Mouse (Mus musculus) heart, postnatal 25 days (tissue): ENCODE measurements around the gene P2rx7. TPM values are rescaled to one million over a fixed set of nuclear protein-coding genes. Genes with fewer than 3 reads are reported as not detected.
"Not testable (repeated sequence)": the region's sequence is repeated elsewhere in the genome, so short reads cannot be mapped to it uniquely, and the experiment has no call there.

Experiments
- DNase-seq: peaks from one replicate; pipeline ENCODE4 v3.0.0; 2022; ENCODE audit warnings: low spot score
- intact Hi-C: fragments of 180-260 bp; cut with DNase I; formaldehyde crosslinking; loops from one replicate; pipeline ENCODE4 v1.15.1; 2025
- total RNA-seq, 2 experiments: library from RNA; stranded (reverse); gene quantifications; 2 replicates each; pipeline ENCODE4 v1.2.3; 2021

P2rx7 gene
- total RNA-seq, 2 experiments from 2014 or later = 3.2 to 3.9 TPM

- peak; percentile 24 for DNase-seq
- intact Hi-C loops = no loop called here
Measured at GRCm38 (mm10) chr5:122644111-122644607, 448 bp downstream of the P2rx7 start.

GRCm38 (mm10) chr5:122645290-122645689, 1.6 kb downstream of the P2rx7 start:
- intact Hi-C loops = no loop called here
- DNase-seq = no peak

GRCm38 (mm10) chr5:122646050-122646449, 2.3 kb downstream of the P2rx7 start:
- no peak for DNase-seq
- intact Hi-C loops = no loop called here

- DNase-seq = no peak
- intact Hi-C loops = no loop called here
Measured at GRCm38 (mm10) chr5:122647256-122647924, 3.7 kb downstream of the P2rx7 start.

GRCm38 (mm10) chr5:122647952-122648374, 4.3 kb downstream of the P2rx7 start:
- DNase-seq, intact Hi-C loops: not testable (repeated sequence)

- no peak for DNase-seq
- intact Hi-C loops = no loop called here
Measured at GRCm38 (mm10) chr5:122649264-122649663, 5.6 kb downstream of the P2rx7 start.

- DNase-seq = no peak
- intact Hi-C loops = no loop called here
Measured at GRCm38 (mm10) chr5:122650100-122650499, 6.4 kb downstream of the P2rx7 start.

- intact Hi-C loops = no loop called here
- DNase-seq = no peak
Measured at GRCm38 (mm10) chr5:122652506-122652905, 8.8 kb downstream of the P2rx7 start.

GRCm38 (mm10) chr5:122653112-122653445, 9.4 kb downstream of the P2rx7 start:
- intact Hi-C loops = no loop called here
- no peak for DNase-seq

- DNase-seq = no peak
- intact Hi-C loops = no loop called here
Measured at GRCm38 (mm10) chr5:122653446-122654267, 9.9 kb downstream of the P2rx7 start.

GRCm38 (mm10) chr5:122654268-122654573, 10.5 kb downstream of the P2rx7 start:
- intact Hi-C loops = no loop called here
- DNase-seq = no peak

GRCm38 (mm10) chr5:122656808-122657207, 13.1 kb downstream of the P2rx7 start:
- DNase-seq = no peak
- intact Hi-C loops = no loop called here

- no peak for DNase-seq
- intact Hi-C loops = no loop called here
Measured at GRCm38 (mm10) chr5:122662501-122662900, 18.8 kb downstream of the P2rx7 start.

- intact Hi-C loops = no loop called here
- no peak for DNase-seq
Measured at GRCm38 (mm10) chr5:122665036-122665435, 21.3 kb downstream of the P2rx7 start.

GRCm38 (mm10) chr5:122668981-122669897, 25.5 kb downstream of the P2rx7 start:
- DNase-seq = no peak
- intact Hi-C loops = no loop called here

- intact Hi-C loops, DNase-seq: not testable (repeated sequence)
Measured at GRCm38 (mm10) chr5:122671641-122672040, 27.9 kb downstream of the P2rx7 start.

GRCm38 (mm10) chr5:122672298-122672697, 28.6 kb downstream of the P2rx7 start:
- no peak for DNase-seq
- intact Hi-C loops = no loop called here

- DNase-seq = no peak
- intact Hi-C loops = no loop called here
Measured at GRCm38 (mm10) chr5:122676002-122676401, 32.3 kb downstream of the P2rx7 start.

GRCm38 (mm10) chr5:122677983-122678382, 34.3 kb downstream of the P2rx7 start:
- DNase-seq = no peak
- intact Hi-C loops = no loop called here

GRCm38 (mm10) chr5:122679881-122680280, 36.2 kb downstream of the P2rx7 start:
- no peak for DNase-seq
- intact Hi-C loops = no loop called here
